Mouse (Mus musculus) small intestine, adult 2 months (tissue): ENCODE measurements around the gene Sash3. TPM values are rescaled to one million over a fixed set of nuclear protein-coding genes. Genes with fewer than 3 reads are reported as not detected.

Source experiments
- H3K27ac ChIP-seq: fragments of 200-500 bp; 2 replicates; pipeline ENCODE4 v1.5.1; 2012; ENCODE audit warnings: low read depth, low read length, control low read depth, inconsistent platforms; ENCODE audit not compliant: insufficient read depth
- H3K27me3 ChIP-seq: fragments of 200-500 bp; 2 replicates; pipeline ENCODE4 v1.6.1; 2012; ENCODE audit warnings: mild to moderate bottlenecking, moderate library complexity, low read length, inconsistent platforms; ENCODE audit not compliant: control insufficient read depth, insufficient read depth
- H3K36me3 ChIP-seq: fragments of 200-500 bp; 2 replicates; pipeline ENCODE4 v1.6.1; 2012; ENCODE audit warnings: mild to moderate bottlenecking, low read length, control low read depth, inconsistent platforms; ENCODE audit not compliant: control insufficient read depth, insufficient read depth
- H3K4me1 ChIP-seq: fragments of 200-500 bp; 2 replicates; pipeline ENCODE4 v1.6.1; 2012; ENCODE audit warnings: low read length, inconsistent platforms, mixed read lengths; ENCODE audit not compliant: control insufficient read depth, insufficient read depth, insufficient read length
- H3K4me3 ChIP-seq: fragments of 200-500 bp; 2 replicates; pipeline ENCODE4 v1.5.1; 2012; ENCODE audit warnings: low read depth, mild to moderate bottlenecking, control low read depth, inconsistent platforms, low read length, moderate library complexity
- CTCF ChIP-seq: fragments of 200-500 bp; IDR thresholded peaks from 2 replicates; pipeline ENCODE4 v1.5.1; 2012; ENCODE audit warnings: low read depth, mild to moderate bottlenecking, control low read depth, inconsistent platforms, low read length, moderate library complexity, mixed read lengths; ENCODE audit not compliant: insufficient replicate concordance, insufficient read length; ENCODE audit errors: extremely low read depth
- POLR2A ChIP-seq: fragments of 200-500 bp; IDR thresholded peaks from 2 replicates; pipeline ENCODE4 v1.6.1; 2012; ENCODE audit warnings: low read depth, mild to moderate bottlenecking, control low read depth, inconsistent platforms, low read length, moderate library complexity
- WGBS: fragments of 180-500 bp; shearing (Covaris S2); methylation state at CpG from one replicate; pipeline ENCODE4 v1.1.7; 2018; 5-methylcytosine and 5-hydroxymethylcytosine counted together
- polyA plus RNA-seq: library from polyadenylated mRNA; depleted of rRNA; stranded (reverse); fragments of >200 nt; gene quantifications from 2 replicates; pipeline ENCODE4 v1.2.3, GENCODE M21; 2012

Sash3 gene
- polyA plus RNA-seq, 1 experiment: 6.6 TPM

- no peak overlapping the region for H3K27ac ChIP-seq
- 86% methylated on average over 6 of the region's 6 CpGs for WGBS
- TF ChIP-seq CTCF (no peak), POLR2A (no peak)
- H3K27me3 ChIP-seq: no peaks in the 10 kb centered on the region
- no peaks in the 10 kb centered on the region; the same call in 1 of the 2 replicates for H3K4me1 ChIP-seq
- H3K36me3 ChIP-seq: no peaks in the 10 kb centered on the region
- H3K4me3 ChIP-seq: no peak overlapping the region
Measured at GRCm38 (mm10) chrX:48155489-48155888, 9.3 kb downstream of the Sash3 start.

DNA sequence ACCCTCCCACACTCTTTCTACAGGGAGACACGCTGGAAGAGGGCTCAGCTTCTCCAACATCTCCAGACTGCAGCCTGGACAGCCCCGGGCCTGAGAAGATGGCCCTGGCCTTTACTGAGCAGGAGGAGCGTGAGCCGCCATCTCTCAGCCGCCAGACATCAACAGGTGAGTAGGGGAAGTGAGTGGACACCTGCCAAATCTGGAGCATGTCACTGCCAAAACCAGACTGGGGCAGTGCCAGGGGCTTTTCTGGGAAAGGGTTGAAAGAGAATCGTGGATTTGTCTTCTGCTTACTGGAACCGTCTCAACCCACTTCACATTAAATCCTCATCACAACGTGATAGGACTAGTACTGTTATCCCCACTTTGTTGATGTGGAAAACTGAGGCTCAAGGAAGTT is 11.2 kb downstream of the Sash3 start:
- Histone ChIP-seq H3K27ac (no peak overlapping the region), H3K36me3 (no peaks in the 10 kb centered on the region), H3K4me1 (no peaks in the 10 kb centered on the region; the same call in 1 of the 2 replicates), H3K4me3 (no peak overlapping the region), H3K27me3 (no peaks in the 10 kb centered on the region)
- no peak for TF ChIP-seq POLR2A
- no peak for TF ChIP-seq CTCF
- WGBS: 80% methylated on average over 8 of the region's 8 CpGs

DNA sequence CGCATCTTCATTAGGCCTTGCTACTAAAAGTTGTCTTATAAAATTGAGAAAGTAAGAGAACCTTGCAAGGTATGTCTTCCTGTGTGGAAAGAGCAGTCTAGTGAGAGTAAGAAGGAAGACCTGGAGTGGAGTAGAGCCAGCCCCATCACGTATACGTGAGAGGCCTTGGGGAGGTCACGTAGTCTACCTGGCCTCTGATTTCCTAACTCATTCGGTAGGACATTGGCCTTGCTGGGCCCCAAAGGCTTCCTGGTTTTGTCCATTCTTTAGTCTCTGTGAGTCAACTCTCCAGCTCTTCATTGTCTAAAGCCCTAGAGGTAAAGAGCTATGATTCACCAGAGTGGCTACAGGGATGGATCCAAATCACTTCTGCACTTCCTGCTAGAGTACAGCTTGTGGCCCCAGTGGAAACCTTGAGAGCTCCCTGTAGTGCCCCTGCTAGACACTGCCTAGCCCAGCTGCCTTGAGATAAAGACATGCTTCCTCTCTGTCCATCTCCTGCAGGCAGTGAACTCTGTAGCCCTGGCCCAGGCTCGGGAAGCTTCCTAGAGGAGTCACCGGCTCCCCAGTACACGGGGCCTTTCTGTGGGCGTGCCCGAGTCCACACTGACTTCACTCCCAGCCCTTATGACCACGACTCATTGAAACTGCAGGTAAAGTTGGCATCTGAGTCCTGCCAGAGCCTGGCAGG is 12.1 kb downstream of the Sash3 start:
- no peaks in the 10 kb centered on the region for H3K36me3 ChIP-seq
- WGBS: 65% methylated on average over 11 of the region's 11 CpGs
- no peak overlapping the region for H3K4me3 ChIP-seq
- TF ChIP-seq CTCF (no peak), POLR2A (no peak)
- H3K4me1 ChIP-seq: no peaks in the 10 kb centered on the region; the same call in 1 of the 2 replicates
- H3K27ac ChIP-seq: no peak overlapping the region
- no peaks in the 10 kb centered on the region for H3K27me3 ChIP-seq

GRCm38 (mm10) chrX:48169892-48170291 is 23.7 kb downstream of the Sash3 start:
- Histone ChIP-seq H3K36me3 (peaks cover 11% of the 10 kb centered on the region), H3K27ac (no peak overlapping the region), H3K4me3 (no peak overlapping the region), H3K4me1 (no peaks in the 10 kb centered on the region), H3K27me3 (no peaks in the 10 kb centered on the region)
- WGBS: 79% methylated on average over 1 of the region's 1 CpGs
- TF ChIP-seq CTCF (no peak), POLR2A (no peak)

DNA sequence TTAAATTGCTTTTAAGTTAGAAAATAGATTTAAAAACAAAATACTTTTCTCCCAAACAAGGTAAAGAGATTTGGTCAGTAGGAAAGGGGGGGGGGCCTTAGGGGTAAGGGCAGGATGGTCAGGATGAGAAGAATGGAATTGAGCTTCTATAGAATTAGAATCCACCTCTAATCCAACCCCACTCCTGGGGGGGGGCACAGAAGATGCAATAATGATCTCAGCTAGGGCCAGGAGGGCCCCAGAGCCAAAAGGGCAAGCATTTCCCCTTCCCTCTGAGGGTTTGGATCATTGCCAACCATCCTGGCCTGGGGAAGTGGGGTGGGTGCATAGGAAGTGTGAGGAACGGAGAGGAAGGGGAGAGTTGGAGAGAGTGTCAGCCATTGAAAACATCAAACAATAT is 24.1 kb downstream of the Sash3 start:
- TF ChIP-seq CTCF (no peak), POLR2A (no peak)
- WGBS: 61% methylated on average over 1 of the region's 1 CpGs
- Histone ChIP-seq H3K4me1 (no peaks in the 10 kb centered on the region), H3K27ac (no peak overlapping the region), H3K36me3 (peaks cover 11% of the 10 kb centered on the region), H3K4me3 (no peak overlapping the region), H3K27me3 (no peaks in the 10 kb centered on the region)

GRCm38 (mm10) chrX:48181844-48182243 is 35.6 kb downstream of the Sash3 start:
- Histone ChIP-seq H3K4me1 (0 out of 2 replicates have a peak, but pooled peaks cover 2% of the 10 kb centered on the region), H3K27me3 (no peaks in the 10 kb centered on the region), H3K36me3 (peaks cover 22% of the 10 kb centered on the region), H3K4me3 (no peak overlapping the region), H3K27ac (no peak overlapping the region)
- 84% methylated on average over 6 of the region's 6 CpGs for WGBS
- TF ChIP-seq CTCF (no peak), POLR2A (no peak)

DNA sequence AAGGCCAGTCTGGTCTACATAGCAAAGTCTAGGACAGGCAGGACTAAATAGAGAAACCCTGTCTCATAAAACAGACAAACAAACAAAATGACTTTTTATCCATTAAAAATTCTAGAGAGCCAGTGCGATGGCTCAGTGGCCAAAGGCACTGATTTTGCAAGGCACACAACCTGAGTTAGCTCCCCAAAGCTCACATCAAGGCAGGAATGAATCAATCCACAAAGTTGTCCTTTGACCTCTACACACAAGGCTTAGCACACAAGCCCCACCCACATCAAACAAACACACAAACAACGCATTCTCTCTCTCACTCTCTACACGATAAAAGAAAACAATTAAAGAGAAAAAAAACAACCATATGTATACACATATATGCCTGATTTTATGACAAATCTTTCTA is 38.5 kb downstream of the Sash3 start:
- no peak overlapping the region for H3K4me3 ChIP-seq
- 35% methylated on average over 3 of the region's 3 CpGs for WGBS
- H3K27me3 ChIP-seq: no peaks in the 10 kb centered on the region
- H3K27ac ChIP-seq: no peak overlapping the region
- H3K4me1 ChIP-seq: 0 out of 2 replicates have a peak, but pooled peaks cover 2% of the 10 kb centered on the region
- TF ChIP-seq CTCF: no peak
- TF ChIP-seq POLR2A: no peak
- peaks cover 17% of the 10 kb centered on the region; the same call in 1 of the 2 replicates for H3K36me3 ChIP-seq
